Mouse (Mus musculus): ENCODE data around the gene Serpina3a. TPM values are rescaled to one million over a fixed set of nuclear protein-coding genes. Genes with fewer than 3 reads are reported as not detected.

Serpina3a gene
- total RNA-seq, 4 experiments from 2014 or later, result not detected

DNA sequence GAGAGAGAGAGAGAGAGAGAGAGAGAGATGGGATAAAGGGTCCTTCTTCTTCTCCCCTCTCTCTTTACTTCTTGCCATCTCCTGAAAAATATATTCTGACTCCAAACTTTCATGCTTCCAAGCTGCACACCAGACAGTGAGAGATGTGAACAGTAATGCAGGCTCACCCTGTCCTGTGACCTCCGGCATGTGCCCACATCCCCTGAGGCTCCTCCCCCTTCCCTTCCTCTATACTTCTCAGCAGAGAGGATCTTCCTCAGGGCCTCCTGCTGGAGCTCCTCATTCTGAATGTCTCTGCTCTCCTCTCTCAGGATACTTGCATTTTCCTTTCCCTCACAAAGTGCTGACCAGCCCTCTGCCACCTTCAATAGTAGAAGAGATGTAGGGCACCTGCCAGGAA is 29.9 kb downstream of the Serpina3a start:
- DNase-seq (ENCODE audit: low spot score in 2 of 2), result no peak

DNA sequence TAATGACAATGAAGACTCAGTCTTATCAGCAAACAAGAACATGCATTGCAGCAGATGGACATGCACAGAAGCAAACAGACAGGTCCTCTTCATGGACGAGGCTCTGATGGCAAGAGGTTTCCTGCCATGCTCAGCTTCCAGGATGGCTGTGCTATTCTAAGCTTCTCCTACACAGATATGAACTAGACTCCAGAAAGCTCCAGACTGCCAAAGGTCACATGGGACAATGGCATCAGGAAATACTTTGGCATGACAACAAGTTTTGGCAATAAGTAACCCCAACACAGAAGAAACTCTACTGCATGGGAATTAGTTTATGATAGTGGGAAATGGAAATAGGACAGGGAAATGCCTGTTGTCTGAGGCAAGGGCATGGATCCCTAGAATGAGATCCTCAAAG is 30.8 kb downstream of the Serpina3a start:
- no peak for DNase-seq (ENCODE audit: low spot score in 2 of 2)

DNA sequence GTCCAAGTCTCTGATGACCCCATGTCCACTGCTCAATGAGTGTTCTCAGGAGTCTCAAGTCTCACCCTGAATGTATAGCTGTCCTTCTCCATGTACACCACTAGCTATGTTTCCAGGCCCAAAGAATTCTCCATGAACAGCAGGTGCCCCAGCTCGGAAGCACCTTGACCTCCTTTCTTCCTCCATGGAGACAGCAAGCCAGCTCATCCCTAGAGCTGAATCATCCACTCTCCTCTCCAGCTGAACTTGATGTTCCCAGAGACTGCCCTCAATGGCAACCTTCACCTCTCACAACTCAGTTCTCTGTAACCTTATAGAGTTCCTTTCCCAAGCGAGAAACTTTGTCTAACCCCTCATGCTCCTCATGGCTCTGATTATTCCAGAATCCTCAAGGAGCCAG is 33.0 kb downstream of the Serpina3a start:
- no peak for DNase-seq (ENCODE audit: low spot score in 2 of 2)

DNA sequence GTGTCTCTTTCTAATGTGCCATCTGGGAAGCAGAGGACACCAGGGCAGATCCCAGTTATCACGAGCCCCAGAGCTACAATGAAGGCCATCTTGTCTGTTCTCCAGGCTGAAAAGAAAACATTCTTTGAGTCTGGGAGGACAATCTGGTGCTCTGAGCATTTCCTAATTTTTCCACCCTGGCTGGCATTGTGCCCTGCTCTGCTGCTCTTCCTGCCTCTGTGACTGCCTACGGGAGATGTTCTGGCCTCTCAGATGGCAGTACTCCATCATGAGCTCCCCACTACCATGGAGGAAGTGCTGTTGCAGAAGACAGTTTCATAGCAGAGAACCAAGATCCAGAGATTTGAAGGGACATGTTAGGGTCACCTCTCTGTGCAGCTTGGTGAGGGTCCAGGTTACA is 39.5 kb downstream of the Serpina3a start:
- no peak for DNase-seq (ENCODE audit: low spot score in 2 of 2)

DNA sequence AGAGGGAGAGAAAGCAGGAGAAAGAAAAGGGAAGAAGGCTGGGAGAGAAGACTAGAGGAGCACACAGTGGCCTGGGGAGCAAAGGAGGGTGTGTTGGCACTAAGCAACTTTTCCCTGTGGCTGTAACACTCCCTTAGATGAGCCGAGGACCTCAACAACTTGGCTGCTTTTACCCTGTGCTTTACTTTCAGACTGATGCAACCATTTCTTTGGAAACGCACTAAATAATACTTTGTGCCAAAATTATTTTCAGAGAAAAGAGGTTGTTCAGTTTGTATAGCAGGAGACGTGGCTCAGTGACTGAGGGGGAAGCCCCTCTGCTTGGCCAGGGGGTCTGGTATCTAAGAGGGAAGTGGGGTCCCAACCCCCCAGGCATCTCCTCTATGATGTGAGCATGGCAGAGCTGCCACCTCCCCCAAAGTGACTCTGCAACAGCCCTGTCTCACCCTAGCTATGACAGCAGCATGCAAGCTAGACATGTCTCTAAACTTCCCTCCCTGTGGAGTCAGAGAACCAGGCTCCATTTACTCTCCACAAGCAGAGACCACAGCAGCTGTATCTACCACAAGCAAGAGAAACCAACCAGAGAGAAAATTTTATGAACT is 40.6 kb downstream of the Serpina3a start:
- no peak for DNase-seq (ENCODE audit: low spot score in 2 of 2)

DNA sequence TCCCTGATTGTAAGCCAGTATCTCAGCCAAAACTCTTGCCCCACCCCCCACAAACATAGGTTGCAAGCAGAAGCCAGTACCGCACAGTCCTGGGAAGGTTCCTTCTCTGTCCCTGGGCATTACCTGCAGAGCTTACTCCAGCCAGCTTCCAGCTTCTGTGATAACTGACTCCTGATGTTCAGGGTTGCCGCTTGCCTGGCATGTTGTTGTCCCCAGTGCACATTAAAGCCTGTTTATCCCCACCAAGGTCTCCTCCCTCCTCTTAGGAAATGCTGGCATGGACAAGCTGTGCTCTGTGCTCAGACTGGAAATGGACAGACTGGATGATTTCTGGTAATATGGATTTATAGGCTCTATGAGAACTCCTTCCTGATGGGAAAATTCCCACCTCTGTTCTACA is 41.1 kb downstream of the Serpina3a start, which contains the start of gene Serpina3c:
Gene Serpina3c, minus strand, starts transcription at position 215 of the 400 bp plus-strand sequence.
- no peak for DNase-seq (ENCODE audit: low spot score in 2 of 2)

Other genes with a start within 250 kb of the Serpina3a start
- under 1 TPM in 1 of 4 experiments, not detected in 3; 0.46 TPM for gene Serpina1a, start 249.2 kb upstream of the Serpina3a start, total RNA-seq (2022)
- not detected for gene Serpina1c, start 207.8 kb upstream of the Serpina3a start, total RNA-seq (2022)
- not detected for gene Serpina1e, start 153.7 kb upstream of the Serpina3a start, total RNA-seq (2022)
- under 1 TPM in 1 of 4 experiments, not detected in 3; 0.26 TPM for gene Serpina11, start 122.8 kb upstream of the Serpina3a start, total RNA-seq (2022)
- 10 to 100 TPM; 14.6 to 17.7 (median 15.5) TPM for gene Serpina9, start 99.0 kb upstream of the Serpina3a start, total RNA-seq (2022)
- gene Serpina12, start 68.3 kb upstream of the Serpina3a start, total RNA-seq (2022), result not detected
- gene Serpina5, start 11.6 kb upstream of the Serpina3a start, total RNA-seq (2022), result not detected
- not detected for gene Serpina3b, start 15.3 kb downstream of the Serpina3a start, total RNA-seq (2022)
- gene Serpina3c, start 41.1 kb downstream of the Serpina3a start, total RNA-seq (2022), result not detected
- not detected for gene Serpina3f, start 101.8 kb downstream of the Serpina3a start, total RNA-seq (2022)
- under 1 TPM in 3 of 4 experiments, not detected in 1; 0.43 to 0.72 (median 0.63) TPM for gene Serpina3g, start 123.5 kb downstream of the Serpina3a start, total RNA-seq (2022)
- gene Serpina3i, start 150.4 kb downstream of the Serpina3a start, total RNA-seq (2022), result under 1 TPM in 2 of 4 experiments, not detected in 2; 0.35 to 0.53 TPM
- gene Serpina3j, start 201.8 kb downstream of the Serpina3a start, total RNA-seq (2022), result not detected
- gene Serpina3k, start 225.8 kb downstream of the Serpina3a start, total RNA-seq (2022), result not detected
- under 1 TPM in 3 of 4 experiments, not detected in 1; 0.32 to 1.00 (median 0.42) TPM for gene Serpina3m, start 225.8 kb downstream of the Serpina3a start, total RNA-seq (2022)